Mouse (Mus musculus): ENCODE results near the gene Gm13283.
"Not testable (repeated sequence)": the region's sequence is repeated elsewhere in the genome, so short reads cannot be mapped to it uniquely, and the experiment has no call there.

Gene Gm13283

GRCm38 (mm10) chr4:88763384-88764018, 3.6 kb downstream of the Gm13283 start:
- peak; percentile 16 for DNase-seq (ENCODE audit: low spot score)

- not testable (repeated sequence) for DNase-seq (ENCODE audit: low spot score)
Observed at GRCm38 (mm10) chr4:88773534-88773933, 13.6 kb downstream of the Gm13283 start, which contains the start of gene Gm13290. Gm13290 (plus strand) TSS chr4:88773834.

- DNase-seq (ENCODE audit: low spot score), result not testable (repeated sequence)
Observed at GRCm38 (mm10) chr4:88776622-88777021, 16.7 kb downstream of the Gm13283 start, which contains the start of gene Gm13289. Gm13289 (plus strand) TSS chr4:88776922.

- not testable (repeated sequence) for DNase-seq (ENCODE audit: low spot score)
Observed at GRCm38 (mm10) chr4:88779550-88779949, 19.6 kb downstream of the Gm13283 start, which contains the start of gene Gm13272. Gm13272 (plus strand) TSS chr4:88779850.

- DNase-seq (ENCODE audit: low spot score), result not testable (repeated sequence)
Observed at GRCm38 (mm10) chr4:88780320-88780719, 20.4 kb downstream of the Gm13283 start.

- not testable (repeated sequence) for DNase-seq (ENCODE audit: low spot score)
Observed at GRCm38 (mm10) chr4:88781831-88782230, 21.9 kb downstream of the Gm13283 start, which contains the start of gene Ifnz. Ifnz (plus strand) TSS chr4:88782131.

- DNase-seq (ENCODE audit: low spot score), result not testable (repeated sequence)
Observed at GRCm38 (mm10) chr4:88782335-88782734, 22.4 kb downstream of the Gm13283 start.

GRCm38 (mm10) chr4:88785409-88785808, 25.5 kb downstream of the Gm13283 start, which contains the start of gene Gm13276:
Gm13276 (plus strand) TSS chr4:88785709.
- DNase-seq (ENCODE audit: low spot score), result not testable (repeated sequence)

- DNase-seq (ENCODE audit: low spot score), result not testable (repeated sequence)
Observed at GRCm38 (mm10) chr4:88788402-88788801, 28.5 kb downstream of the Gm13283 start, which contains the start of gene Gm13277. Gm13277 (plus strand) TSS chr4:88788632.

- not testable (repeated sequence) for DNase-seq (ENCODE audit: low spot score)
Observed at GRCm38 (mm10) chr4:88791250-88791649, 31.3 kb downstream of the Gm13283 start, which contains the start of gene Gm13278. Gm13278 (plus strand) TSS chr4:88791550.

- DNase-seq (ENCODE audit: low spot score), result not testable (repeated sequence)
Observed at GRCm38 (mm10) chr4:88793936-88794675, 34.2 kb downstream of the Gm13283 start, which contains the start of gene Gm13275. Gm13275 (plus strand) TSS chr4:88794487.

- DNase-seq (ENCODE audit: low spot score), result not testable (repeated sequence)
Observed at GRCm38 (mm10) chr4:88797097-88797496, 37.2 kb downstream of the Gm13283 start, which contains the start of gene Gm13279. Gm13279 (plus strand) TSS chr4:88797397.

GRCm38 (mm10) chr4:88799365-88799764, 39.4 kb downstream of the Gm13283 start, which contains the start of gene Gm13285:
Gm13285 (plus strand) TSS chr4:88799665.
- not testable (repeated sequence) for DNase-seq (ENCODE audit: low spot score)

- DNase-seq (ENCODE audit: low spot score), result not testable (repeated sequence)
Observed at GRCm38 (mm10) chr4:88802954-88803353, 43.0 kb downstream of the Gm13283 start, which contains the start of gene Gm13287. Gm13287 (plus strand) TSS chr4:88803254.

GRCm38 (mm10) chr4:88805231-88805630, 45.3 kb downstream of the Gm13283 start, which contains the start of gene Gm13288:
Gm13288 (plus strand) TSS chr4:88805531.
- not testable (repeated sequence) for DNase-seq (ENCODE audit: low spot score)

GRCm38 (mm10) chr4:88805761-88806160, 45.8 kb downstream of the Gm13283 start:
- DNase-seq (ENCODE audit: low spot score), result not testable (repeated sequence)

Data from adipocyte (in vitro differentiated cells).